Comparison of ENCODE assay signal across 8 mouse cellular contexts in the genomic region with DNA sequence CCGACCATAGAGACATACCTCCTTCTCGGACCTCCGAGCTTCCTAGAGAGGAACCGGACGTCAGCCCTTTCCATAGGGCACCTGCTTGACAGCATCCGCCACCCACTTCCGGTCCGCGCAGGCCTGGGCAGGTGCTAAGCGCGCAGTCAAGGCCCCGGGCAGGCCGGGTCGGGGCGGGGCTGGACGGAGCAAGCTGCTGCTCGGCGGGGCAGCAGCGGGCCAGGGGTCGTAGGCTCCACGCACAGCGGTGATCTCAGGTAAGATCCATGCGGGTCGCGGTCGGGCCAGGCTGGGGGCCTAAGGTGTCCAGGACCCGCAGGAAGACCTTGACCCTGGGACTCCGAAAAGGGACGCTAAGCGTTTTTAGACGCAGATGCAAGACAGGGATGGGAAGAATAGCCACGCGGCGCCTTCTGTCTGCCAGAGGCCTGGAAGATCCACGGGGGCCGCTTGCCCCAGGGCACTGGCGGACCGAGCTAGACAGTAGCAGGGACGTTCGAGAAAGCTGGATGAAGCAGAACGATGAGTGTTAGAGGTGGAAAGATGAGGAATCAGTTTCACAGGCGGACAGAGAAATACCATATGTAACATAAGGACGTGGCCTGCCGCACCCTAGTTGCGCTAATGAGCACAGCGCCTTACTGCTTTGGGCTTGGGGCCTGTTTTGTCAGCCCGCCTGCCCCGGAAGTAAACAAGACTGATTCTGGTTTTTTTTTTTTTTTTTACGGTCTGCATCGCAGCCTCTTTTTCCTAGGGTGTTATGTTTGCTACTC. TPM values are rescaled to one million over a fixed set of nuclear protein-coding genes. Genes with fewer than 3 reads are reported as not detected.
DNase-seq lines count a peak whose midpoint lies in the region; ATAC-seq and TF ChIP-seq lines count a peak whose summit lies in the region.

Gene Zscan25, plus strand, starts transcription at position 130 of the 773 bp plus-strand sequence.

- H3K36me3 ChIP-seq in embryonic facial prominence, embryonic 14.5 days (ENCODE audit: control insufficient read depth, insufficient read depth, low read length), result peaks cover 28% of the 10 kb centered on the region
- H3K36me3 ChIP-seq in heart, adult 2 months (ENCODE audit: control insufficient read depth, insufficient read depth, low read length), result no peaks in the 10 kb centered on the region
- H3K36me3 ChIP-seq in limb, embryonic 13.5 days, result peaks cover 31% of the 10 kb centered on the region
- H3K36me3 ChIP-seq in midbrain, embryonic 16.5 days (ENCODE audit: control insufficient read depth, insufficient read depth, low read length), result peaks cover 24% of the 10 kb centered on the region

- H3K79me2 ChIP-seq in heart, adult 2 months (replicated peaks; ENCODE audit: control insufficient read depth, insufficient read depth, low read length), result no peaks in the 10 kb centered on the region

- peak; percentile 98 for DNase-seq in 3T3-L1 (ENCODE audit: low read depth, low spot score)
- peak; percentile 69 to 80 for DNase-seq in adrenal gland, postnatal 4 days (ENCODE audit: low spot score in 2 of 2)
- DNase-seq in embryonic facial prominence, embryonic 14.5 days (ENCODE audit: low spot score), result peak; percentile 96
- peak; percentile 91 to 93 for DNase-seq in heart, adult 2 months
- DNase-seq in kidney, adult 8-10 months, result peak; percentile 94 to 95
- peak; percentile 80 to 93 for DNase-seq in spleen, postnatal 10 days (ENCODE audit: low spot score in 2 of 2)

- no peaks in the 10 kb centered on the region for H3K27me3 ChIP-seq in embryonic facial prominence, embryonic 14.5 days (replicated peaks; ENCODE audit: control insufficient read depth, insufficient read depth, low read length)
- H3K27me3 ChIP-seq in heart, adult 2 months (ENCODE audit: control insufficient read depth, insufficient read depth, low read length), result no peaks in the 10 kb centered on the region
- H3K27me3 ChIP-seq in limb, embryonic 13.5 days, result no peaks in the 10 kb centered on the region
- H3K27me3 ChIP-seq in midbrain, embryonic 16.5 days (ENCODE audit: control insufficient read depth, insufficient read depth, low read depth, low read length), result no peaks in the 10 kb centered on the region

- WGBS in embryonic facial prominence, embryonic 14.5 days, result under 1% methylated on average over 39 of the region's 50 CpGs
- WGBS in heart, adult 2 months, result under 1% methylated on average over 50 of the region's 50 CpGs
- under 1% methylated on average over 50 of the region's 50 CpGs for WGBS in limb, embryonic 13.5 days
- WGBS in midbrain, embryonic 16.5 days, result under 1% methylated on average over 50 of the region's 50 CpGs

- H3K9me3 ChIP-seq in embryonic facial prominence, embryonic 14.5 days (ENCODE audit: control insufficient read depth, low read length), result no peaks in the 10 kb centered on the region
- H3K9me3 ChIP-seq in limb, embryonic 13.5 days, result no peaks in the 10 kb centered on the region
- H3K9me3 ChIP-seq in midbrain, embryonic 16.5 days (replicated peaks; ENCODE audit: control insufficient read depth, low read length, poor library complexity, severe bottlenecking), result no peaks in the 10 kb centered on the region

- H3K9ac ChIP-seq in embryonic facial prominence, embryonic 14.5 days (ENCODE audit: low read depth, low read length), result peak within 1 kb of the TSS; percentile 91
- H3K9ac ChIP-seq in heart, adult 2 months (ENCODE audit: low read depth, low read length), result peak within 1 kb of the TSS; percentile 92
- peak within 1 kb of the TSS; percentile 90 for H3K9ac ChIP-seq in limb, embryonic 13.5 days
- peak within 1 kb of the TSS; percentile 95 for H3K9ac ChIP-seq in midbrain, embryonic 16.5 days (ENCODE audit: low read depth, low read length)

- peaks cover 3% of the 10 kb centered on the region; the same call in 1 of the 2 replicates for H3K4me1 ChIP-seq in embryonic facial prominence, embryonic 14.5 days (ENCODE audit: control insufficient read depth, insufficient read depth, low read length)
- H3K4me1 ChIP-seq in heart, adult 2 months (ENCODE audit: control insufficient read depth, insufficient read depth, low read length), result peaks cover 1% of the 10 kb centered on the region; the same call in 1 of the 2 replicates
- H3K4me1 ChIP-seq in limb, embryonic 13.5 days, result peaks cover 12% of the 10 kb centered on the region
- peaks cover 12% of the 10 kb centered on the region for H3K4me1 ChIP-seq in midbrain, embryonic 16.5 days (ENCODE audit: control insufficient read depth, insufficient read depth, low read length)

- peak within 1 kb of the TSS; percentile 73 for H3K4me3 ChIP-seq in embryonic facial prominence, embryonic 14.5 days (ENCODE audit: low read depth, low read length)
- H3K4me3 ChIP-seq in heart, adult 2 months, result peak within 1 kb of the TSS; percentile 96
- peak within 1 kb of the TSS; percentile 96 for H3K4me3 ChIP-seq in limb, embryonic 13.5 days
- H3K4me3 ChIP-seq in midbrain, embryonic 16.5 days (ENCODE audit: low read depth, low read length), result peak within 1 kb of the TSS; percentile 79

- peak within 1 kb of the TSS; percentile 79 for H3K27ac ChIP-seq in embryonic facial prominence, embryonic 14.5 days (replicated peaks; ENCODE audit: low read depth, low read length)
- H3K27ac ChIP-seq in heart, adult 2 months, result peak within 1 kb of the TSS; percentile 95
- H3K27ac ChIP-seq in limb, embryonic 13.5 days, result peak within 1 kb of the TSS; percentile 83
- H3K27ac ChIP-seq in midbrain, embryonic 16.5 days (ENCODE audit: low read length), result peak within 1 kb of the TSS; percentile 84

- H3K4me2 ChIP-seq in embryonic facial prominence, embryonic 14.5 days (ENCODE audit: low read depth, low read length), result peak within 1 kb of the TSS; percentile 89
- H3K4me2 ChIP-seq in limb, embryonic 13.5 days (replicated peaks), result peak within 1 kb of the TSS; percentile 89
- peak within 1 kb of the TSS; percentile 94 for H3K4me2 ChIP-seq in midbrain, embryonic 16.5 days (ENCODE audit: low read length)

- TF ChIP-seq EP300 in heart, adult 2 months (IDR thresholded peaks at IDR 0.05; ENCODE audit: insufficient read depth, low read depth, low read length), result 0 out of 2 replicates have a peak, but pooled peaks have one; percentile 56

- TF ChIP-seq POLR2A in heart, adult 2 months (IDR thresholded peaks at IDR 0.05; ENCODE audit: insufficient read depth, low read depth, low read length), result peak; percentile 63

- no peak for TF ChIP-seq CTCF in heart, adult 2 months (IDR thresholded peaks at IDR 0.05)

- intact Hi-C loops in heart, adult 2 months (cut with DNase I), result loop anchor here (2.0 to 5.0 kb wide), 2 partner anchors 50 to 78 kb away; partner anchors contain the start of genes Zfp655, Zkscan14 and Zkscan5

- peak; percentile 99 for ATAC-seq in embryonic facial prominence, embryonic 14.5 days (ENCODE audit: low read depth)
- peak; percentile 97 for ATAC-seq in limb, embryonic 13.5 days (ENCODE audit: low FRiP score, low read depth)
- peak; percentile 99 for ATAC-seq in midbrain, embryonic 16.5 days

RNA-seq across cellular contexts. Expression of gene Zscan25, which starts in this region (rescaled TPM):
- total RNA-seq in adrenal gland, postnatal 4 days (2021), result 10 to 100 TPM; 26.5 to 29.3 TPM
- polyA plus RNA-seq in embryonic facial prominence, embryonic 14.5 days (2014; fragmentation: Nextera tagmentation; extraction: Ambion mirVana), result 0.45 and 0.63 TPM in 2 replicates
- total RNA-seq in heart, adult 2 months (2021), result 1 to 10 TPM; 7.6 to 8.9 TPM
- 6.9 and 9.0 TPM in 2 replicates for polyA plus RNA-seq in heart, adult 2 months (2012; rRNA removed)
- polyA plus RNA-seq in limb, embryonic 13.5 days (2015; fragmentation: Nextera tagmentation; extraction: Ambion mirVana), result 0.59 and 0.79 TPM in 2 replicates
- 0.34 and 0.70 TPM in 2 replicates for polyA plus RNA-seq in midbrain, embryonic 16.5 days (2015; fragmentation: Nextera tagmentation; extraction: Ambion mirVana)

Comparison
In these comparisons a context has a peak if more than half of its experiments do, and no peak if none do; other contexts are left out.
1. Peak in every context shown above with its lines: DNase-seq, ATAC-seq, H3K4me3 ChIP-seq and H3K27ac ChIP-seq.
2. Peak in DNase-seq, ATAC-seq, H3K4me3 ChIP-seq, H3K27ac ChIP-seq, H3K9ac ChIP-seq and H3K4me2 ChIP-seq in embryonic facial prominence, embryonic 14.5 days; RNA of the gene not detected or under 1 TPM.
3. Peak in ATAC-seq, H3K4me3 ChIP-seq, H3K27ac ChIP-seq, H3K9ac ChIP-seq and H3K4me2 ChIP-seq in limb, embryonic 13.5 days; RNA of the gene not detected or under 1 TPM.
4. Peak in ATAC-seq, H3K4me3 ChIP-seq, H3K27ac ChIP-seq, H3K9ac ChIP-seq and H3K4me2 ChIP-seq in midbrain, embryonic 16.5 days; RNA of the gene not detected or under 1 TPM.